Mouse (Mus musculus): ENCODE results near the gene Ndst4. TPM values are rescaled to one million over a fixed set of nuclear protein-coding genes. Genes with fewer than 3 reads are reported as not detected.

Gene Ndst4
- polyA plus RNA-seq, 1 experiment from 2014 or later, result 1.1 TPM

DNA sequence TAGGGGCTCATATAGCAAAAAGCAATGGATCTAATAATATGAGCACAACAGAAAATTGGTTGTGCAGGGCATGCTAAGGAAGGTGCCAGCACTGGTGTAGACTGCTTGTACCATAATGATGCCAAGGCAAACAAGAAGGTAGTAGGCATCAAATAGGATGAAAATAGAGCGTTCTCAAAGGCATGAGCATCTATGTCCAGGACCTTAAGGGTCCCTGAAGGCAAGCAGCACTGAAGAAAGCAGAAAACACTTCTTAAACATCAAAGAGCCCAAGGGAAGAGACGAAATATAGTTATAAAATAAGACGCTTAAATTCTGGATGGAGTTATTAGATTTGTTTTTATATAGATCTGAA lies 341.2 kb downstream of the Ndst4 start:
- no peak overlapping the region for H3K9ac ChIP-seq (replicated peaks)
- H3K27me3 ChIP-seq, result no peaks in the 10 kb centered on the region
- no peaks in the 10 kb centered on the region for H3K4me1 ChIP-seq
- no peak overlapping the region for H3K4me2 ChIP-seq (replicated peaks)
- no peak overlapping the region for H3K4me3 ChIP-seq
- ATAC-seq (replicated peaks), result no peak
- WGBS, result 88% methylated on average over 3 of the region's 3 CpGs
- H3K9me3 ChIP-seq, result no peaks in the 10 kb centered on the region
- H3K36me3 ChIP-seq, result no peaks in the 10 kb centered on the region
- H3K27ac ChIP-seq (replicated peaks), result no peak overlapping the region

DNA sequence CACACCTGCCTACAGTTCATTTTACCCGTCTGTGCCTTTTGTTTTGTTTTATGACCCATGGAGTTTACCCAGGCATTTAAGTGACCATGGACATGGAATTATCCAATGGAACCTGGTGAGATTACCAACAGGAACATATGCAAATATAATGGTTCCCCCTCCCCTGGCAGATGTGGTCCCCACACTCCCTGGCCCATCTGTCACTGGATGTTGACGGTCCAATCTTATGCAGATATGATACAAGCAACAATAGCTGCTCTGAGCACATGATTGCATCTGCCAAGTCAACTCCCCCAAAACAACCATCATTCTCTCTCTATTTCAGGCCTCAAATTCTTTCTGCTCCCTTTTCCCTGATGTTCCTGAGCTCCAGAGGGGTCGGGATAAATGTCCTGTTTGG lies 342.5 kb downstream of the Ndst4 start:
- Histone ChIP-seq H3K9ac (replicated peaks) (no peak overlapping the region), H3K4me1 (no peaks in the 10 kb centered on the region), H3K4me3 (no peak overlapping the region), H3K4me2 (replicated peaks) (no peak overlapping the region), H3K36me3 (no peaks in the 10 kb centered on the region), H3K9me3 (no peaks in the 10 kb centered on the region), H3K27ac (replicated peaks) (no peak overlapping the region), H3K27me3 (no peaks in the 10 kb centered on the region)
- 62% methylated on average over 3 of the region's 3 CpGs for WGBS
- no peak for ATAC-seq (replicated peaks)

DNA sequence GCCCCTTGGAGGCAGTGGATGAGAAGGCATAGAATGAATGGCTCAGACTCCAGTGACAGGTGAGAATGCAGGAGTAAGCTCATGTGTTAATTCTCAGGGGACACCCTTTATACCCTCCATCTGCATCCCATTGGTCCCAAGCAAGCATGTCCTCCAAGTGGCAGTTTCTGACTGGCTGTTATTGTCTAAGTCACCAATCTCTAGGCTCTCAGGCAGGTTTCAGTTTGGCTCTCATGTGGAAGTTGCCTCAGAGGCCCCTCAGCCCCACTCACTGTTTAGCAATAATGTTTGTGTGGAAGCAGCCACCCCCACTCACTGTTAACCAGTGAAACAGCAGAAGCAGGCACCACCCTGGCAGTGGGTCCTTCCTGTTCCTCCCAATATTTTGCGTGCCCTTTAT lies 353.0 kb downstream of the Ndst4 start:
- WGBS, result 62% methylated on average over 1 of the region's 1 CpGs
- no peak for ATAC-seq (replicated peaks)
- Histone ChIP-seq H3K9me3 (no peaks in the 10 kb centered on the region), H3K36me3 (no peaks in the 10 kb centered on the region), H3K27me3 (no peaks in the 10 kb centered on the region), H3K27ac (replicated peaks) (no peak overlapping the region), H3K4me1 (no peaks in the 10 kb centered on the region), H3K9ac (replicated peaks) (no peak overlapping the region), H3K4me3 (no peak overlapping the region), H3K4me2 (replicated peaks) (no peak overlapping the region)

DNA sequence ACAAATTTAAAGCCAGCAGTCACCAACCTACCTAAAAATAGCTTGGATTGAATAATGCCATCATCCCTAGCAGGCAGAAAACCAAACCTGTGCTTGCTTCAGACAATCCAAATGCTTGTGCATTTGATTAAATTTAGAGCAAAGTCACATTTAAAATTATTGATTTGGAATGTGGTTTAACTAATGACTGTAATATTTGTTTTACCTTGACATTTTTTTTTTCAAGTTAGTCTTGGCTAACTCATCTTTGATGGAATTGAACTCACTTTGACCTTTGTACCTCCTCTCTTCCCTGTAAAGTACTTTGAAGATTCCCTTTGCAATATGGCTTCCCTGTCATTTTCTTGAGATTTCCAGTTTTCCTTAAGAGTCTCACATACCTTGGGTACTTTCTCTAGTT lies 356.8 kb downstream of the Ndst4 start:
- H3K4me1 ChIP-seq, result no peaks in the 10 kb centered on the region
- H3K27me3 ChIP-seq, result no peaks in the 10 kb centered on the region
- H3K27ac ChIP-seq (replicated peaks), result no peak overlapping the region
- ATAC-seq (replicated peaks), result no peak
- H3K9me3 ChIP-seq, result no peaks in the 10 kb centered on the region
- no peak overlapping the region for H3K4me2 ChIP-seq (replicated peaks)
- no peak overlapping the region for H3K9ac ChIP-seq (replicated peaks)
- no peaks in the 10 kb centered on the region for H3K36me3 ChIP-seq
- no peak overlapping the region for H3K4me3 ChIP-seq

Data from forebrain, embryonic 15.5 days (tissue).